Mouse (Mus musculus): ENCODE results near the gene Dot1l. TPM values are rescaled to one million over a fixed set of nuclear protein-coding genes. Genes with fewer than 3 reads are reported as not detected.

The Dot1l gene
- 25.5 and 45.2 TPM in 2 replicates for polyA plus RNA-seq (2012; rRNA removed)

GRCm38 (mm10) chr10:80754594-80755290, at the start of gene Dot1l:
Gene Dot1l (plus strand): TSS chr10:80755206.

GRCm38 (mm10) chr10:80742180-80742978, 12.6 kb upstream of the Dot1l start, which contains the start of gene Ap3d1:
Gene Ap3d1 (minus strand): TSS chr10:80742264.

GRCm38 (mm10) chr10:80798150-80799006, 43.4 kb downstream of the Dot1l start, which contains the start of the genes Sf3a2 and Plekhj1:
Gene Sf3a2 (plus strand): TSS chr10:80798198.
Gene Plekhj1 (minus strand): TSS chr10:80798626.

GRCm38 (mm10) chr10:80804916-80805315, 49.9 kb downstream of the Dot1l start, which contains the start of gene Amh:
Gene Amh (plus strand): TSS chr10:80805243.

GRCm38 (mm10) chr10:80813366-80813765, 58.4 kb downstream of the Dot1l start, which contains the start of gene Jsrp1:
Gene Jsrp1 (minus strand): TSS chr10:80813498.

GRCm38 (mm10) chr10:80826151-80827062, 71.4 kb downstream of the Dot1l start, which contains the start of gene Oaz1:
Gene Oaz1 (plus strand): TSS chr10:80826656.

GRCm38 (mm10) chr10:80843931-80844547, 89.0 kb downstream of the Dot1l start, which contains the start of gene Lingo3:
Gene Lingo3 (minus strand): TSS chr10:80844039.

Other genes with a start within 250 kb of the Dot1l start
- not detected in 2 replicates for gene Atp8b3, start 216.1 kb upstream of the Dot1l start, polyA plus RNA-seq (2012; rRNA removed)
- 56.3 and 60.5 TPM in 2 replicates for gene Rexo1, start 193.6 kb upstream of the Dot1l start, polyA plus RNA-seq (2012; rRNA removed)
- gene Klf16, start 177.9 kb upstream of the Dot1l start, polyA plus RNA-seq (2012; rRNA removed) = 32.1 and 34.5 TPM in 2 replicates
- 328 and 390 TPM in 2 replicates for gene Abhd17a, start 164.9 kb upstream of the Dot1l start, polyA plus RNA-seq (2012; rRNA removed)
- gene Scamp4, start 152.3 kb upstream of the Dot1l start, polyA plus RNA-seq (2012; rRNA removed) = 145 and 162 TPM in 2 replicates
- gene Adat3, start 152.3 kb upstream of the Dot1l start, polyA plus RNA-seq (2012; rRNA removed) = 22.0 and 28.5 TPM in 2 replicates
- 3.8 and 4.9 TPM in 2 replicates for gene Gm49322, start 149.2 kb upstream of the Dot1l start, polyA plus RNA-seq (2012; rRNA removed)
- 326 and 352 TPM in 2 replicates for gene Csnk1g2, start 132.4 kb upstream of the Dot1l start, polyA plus RNA-seq (2012; rRNA removed)
- 89.5 and 97.5 TPM in 2 replicates for gene Btbd2, start 98.1 kb upstream of the Dot1l start, polyA plus RNA-seq (2012; rRNA removed)
- gene Mknk2, start 77.1 kb upstream of the Dot1l start, polyA plus RNA-seq (2012; rRNA removed) = 385 and 392 TPM in 2 replicates
- 39.9 and 49.0 TPM in 2 replicates for gene Mob3a, start 53.2 kb upstream of the Dot1l start, polyA plus RNA-seq (2012; rRNA removed)
- 52.3 and 56.7 TPM in 2 replicates for gene Izumo4, start 53.0 kb upstream of the Dot1l start, polyA plus RNA-seq (2012; rRNA removed)
- 116 and 122 TPM in 2 replicates for gene Ap3d1, start 12.9 kb upstream of the Dot1l start, polyA plus RNA-seq (2012; rRNA removed)
- 31.8 and 39.2 TPM in 2 replicates for gene Sf3a2, start 43.0 kb downstream of the Dot1l start, polyA plus RNA-seq (2012; rRNA removed)
- gene Plekhj1, start 43.4 kb downstream of the Dot1l start, polyA plus RNA-seq (2012; rRNA removed) = 54.2 and 71.9 TPM in 2 replicates
- 0.67 and 1.1 TPM in 2 replicates for gene Amh, start 50.0 kb downstream of the Dot1l start, polyA plus RNA-seq (2012; rRNA removed)
- 0.13 TPM in 1 of 2 replicates, not detected in the other for gene Jsrp1, start 58.3 kb downstream of the Dot1l start, polyA plus RNA-seq (2012; rRNA removed)
- 843 and 1,116 TPM in 2 replicates for gene Oaz1, start 71.5 kb downstream of the Dot1l start, polyA plus RNA-seq (2012; rRNA removed)
- not detected in 2 replicates for gene Lingo3, start 88.8 kb downstream of the Dot1l start, polyA plus RNA-seq (2012; rRNA removed)
- gene Lsm7, start 100.0 kb downstream of the Dot1l start, polyA plus RNA-seq (2012; rRNA removed) = 73.9 and 111 TPM in 2 replicates
- gene Sppl2b, start 100.1 kb downstream of the Dot1l start, polyA plus RNA-seq (2012; rRNA removed) = 128 and 145 TPM in 2 replicates
- gene Tmprss9, start 116.6 kb downstream of the Dot1l start, polyA plus RNA-seq (2012; rRNA removed) = 0.30 and 0.33 TPM in 2 replicates
- 270 and 310 TPM in 2 replicates for gene Timm13, start 145.8 kb downstream of the Dot1l start, polyA plus RNA-seq (2012; rRNA removed)
- 42.0 and 44.6 TPM in 2 replicates for gene Lmnb2, start 163.0 kb downstream of the Dot1l start, polyA plus RNA-seq (2012; rRNA removed)
- gene Gadd45b, start 174.9 kb downstream of the Dot1l start, polyA plus RNA-seq (2012; rRNA removed) = 28.3 and 29.6 TPM in 2 replicates

Measured in colon, adult 2 months (tissue).